Mouse (Mus musculus): ENCODE data around the gene Gm8247. TPM values are rescaled to one million over a fixed set of nuclear protein-coding genes. Genes with fewer than 3 reads are reported as not detected.
"Not testable (repeated sequence)": the region's sequence is repeated elsewhere in the genome, so short reads cannot be mapped to it uniquely, and the experiment has no call there.

The Gm8247 gene
- polyA plus RNA-seq (2015; fragmentation: Nextera tagmentation; extraction: Ambion mirVana): not detected in 2 replicates

- 87% methylated on average over 4 of the region's 4 CpGs for WGBS
These were observed at the start of gene Gm8247 for GRCm38 (mm10) chr14:44582853-44583252. Gene Gm8247, plus strand, starts transcription at chr14:44583153.

GRCm38 (mm10) chr14:44547961-44548360, 35.0 kb upstream of the Gm8247 start:
- WGBS: 58% methylated on average over 3 of the region's 5 CpGs
- not testable (repeated sequence) for H3K27ac ChIP-seq (ENCODE audit: low read length)

More at GRCm38 (mm10) chr14:44582853-44583252, at the start of gene Gm8247:
- not testable (repeated sequence) for H3K4me2 ChIP-seq (ENCODE audit: low read depth, low read length); H3K4me1 ChIP-seq (ENCODE audit: control insufficient read depth, insufficient read depth, low read length); H3K27ac ChIP-seq (ENCODE audit: low read length); H3K27me3 ChIP-seq (ENCODE audit: control insufficient read depth, insufficient read depth, low read length); H3K9me3 ChIP-seq (replicated peaks; ENCODE audit: control insufficient read depth, low read length); H3K4me3 ChIP-seq (replicated peaks; ENCODE audit: low read length); ATAC-seq (ENCODE audit: insufficient read depth, low FRiP score); H3K36me3 ChIP-seq (ENCODE audit: control insufficient read depth, insufficient read depth, low read length); H3K9ac ChIP-seq (ENCODE audit: low read length)

DNA sequence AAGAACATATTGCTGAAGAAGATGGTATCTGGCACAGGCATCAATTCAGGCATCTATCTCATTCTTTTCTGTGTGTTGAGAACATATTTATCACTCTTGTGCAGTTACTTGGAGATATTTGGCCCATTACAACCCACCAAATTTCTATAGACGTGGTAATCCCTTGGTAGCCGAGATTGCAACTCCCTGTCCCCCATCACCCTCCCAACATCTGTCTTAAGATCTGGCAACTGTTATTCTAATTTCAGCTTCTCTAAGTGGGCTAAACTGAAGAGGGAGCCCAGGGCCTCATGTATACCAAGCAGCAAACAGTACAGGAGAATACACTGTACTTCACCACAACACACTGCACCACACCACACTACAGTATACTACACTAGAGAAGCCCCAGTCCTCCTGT, 8.8 kb downstream of the Gm8247 start:
- H3K4me3 ChIP-seq (replicated peaks; ENCODE audit: low read length); ATAC-seq (ENCODE audit: insufficient read depth, low FRiP score); H3K4me2 ChIP-seq (ENCODE audit: low read depth, low read length); H3K9me3 ChIP-seq (replicated peaks; ENCODE audit: control insufficient read depth, low read length); H3K9ac ChIP-seq (ENCODE audit: low read length); H3K27ac ChIP-seq (ENCODE audit: low read length); H3K27me3 ChIP-seq (ENCODE audit: control insufficient read depth, insufficient read depth, low read length); H3K4me1 ChIP-seq (ENCODE audit: control insufficient read depth, insufficient read depth, low read length); H3K36me3 ChIP-seq (ENCODE audit: control insufficient read depth, insufficient read depth, low read length): not testable (repeated sequence)
- WGBS: 85% methylated on average over 2 of the region's 2 CpGs

More at GRCm38 (mm10) chr14:44547961-44548360, 35.0 kb upstream of the Gm8247 start:
- H3K27me3 ChIP-seq (ENCODE audit: control insufficient read depth, insufficient read depth, low read length); H3K4me3 ChIP-seq (replicated peaks; ENCODE audit: low read length); H3K9ac ChIP-seq (ENCODE audit: low read length); H3K36me3 ChIP-seq (ENCODE audit: control insufficient read depth, insufficient read depth, low read length); ATAC-seq (ENCODE audit: insufficient read depth, low FRiP score); H3K9me3 ChIP-seq (replicated peaks; ENCODE audit: control insufficient read depth, low read length); H3K4me1 ChIP-seq (ENCODE audit: control insufficient read depth, insufficient read depth, low read length); H3K4me2 ChIP-seq (ENCODE audit: low read depth, low read length): not testable (repeated sequence)

GRCm38 (mm10) chr14:44627737-44628136, 44.8 kb downstream of the Gm8247 start, which contains the start of gene Gm5624:
Gene Gm5624, minus strand, starts transcription at chr14:44627938.
- not testable (repeated sequence) for H3K9me3 ChIP-seq (replicated peaks; ENCODE audit: control insufficient read depth, low read length); H3K4me1 ChIP-seq (ENCODE audit: control insufficient read depth, insufficient read depth, low read length); H3K36me3 ChIP-seq (ENCODE audit: control insufficient read depth, insufficient read depth, low read length); H3K9ac ChIP-seq (ENCODE audit: low read length); H3K27me3 ChIP-seq (ENCODE audit: control insufficient read depth, insufficient read depth, low read length); H3K4me2 ChIP-seq (ENCODE audit: low read depth, low read length); ATAC-seq (ENCODE audit: insufficient read depth, low FRiP score); H3K4me3 ChIP-seq (replicated peaks; ENCODE audit: low read length); H3K27ac ChIP-seq (ENCODE audit: low read length)
- 76% methylated on average over 4 of the region's 4 CpGs for WGBS

Other genes with a start within 250 kb of the Gm8247 start
- gene Gm5930, start 244.6 kb upstream of the Gm8247 start, polyA plus RNA-seq (2015; fragmentation: Nextera tagmentation; extraction: Ambion mirVana): not detected in 2 replicates
- not detected in 2 replicates for gene Gm8229, start 217.8 kb upstream of the Gm8247 start, polyA plus RNA-seq (2015; fragmentation: Nextera tagmentation; extraction: Ambion mirVana)
- gene Gm3371, start 172.5 kb upstream of the Gm8247 start, polyA plus RNA-seq (2015; fragmentation: Nextera tagmentation; extraction: Ambion mirVana): not detected in 2 replicates
- gene Gm8232, start 149.5 kb upstream of the Gm8247 start, polyA plus RNA-seq (2015; fragmentation: Nextera tagmentation; extraction: Ambion mirVana): not detected in 2 replicates
- gene BC061237, start 90.7 kb upstream of the Gm8247 start, polyA plus RNA-seq (2015; fragmentation: Nextera tagmentation; extraction: Ambion mirVana): not detected in 2 replicates
- not detected in 2 replicates for gene Gm17093, start 64.9 kb upstream of the Gm8247 start, polyA plus RNA-seq (2015; fragmentation: Nextera tagmentation; extraction: Ambion mirVana)
- not detected in 2 replicates for gene Gm5624, start 44.8 kb downstream of the Gm8247 start, polyA plus RNA-seq (2015; fragmentation: Nextera tagmentation; extraction: Ambion mirVana)
- not detected in 2 replicates for gene Gm8257, start 123.3 kb downstream of the Gm8247 start, polyA plus RNA-seq (2015; fragmentation: Nextera tagmentation; extraction: Ambion mirVana)
- gene Gm8267, start 167.2 kb downstream of the Gm8247 start, polyA plus RNA-seq (2015; fragmentation: Nextera tagmentation; extraction: Ambion mirVana): not detected in 2 replicates